Mouse (Mus musculus) embryonic fibroblast, embryonic 13.5 days (primary cell): ENCODE measurements at regions not wholly inside any gene's neighbourhood (a gene's known extent, or its start where the extent isn't known, plus 50 kb on each side); places are given as distances from the start of the nearest gene placed in this dataset.

Experiments used
- H3K27ac ChIP-seq: 2 replicates; pipeline ENCODE4 v1.5.1; 2012; ENCODE audit warnings: low read length, control low read depth, inconsistent platforms; ENCODE audit not compliant: insufficient read depth
- H3K4me1 ChIP-seq: 2 replicates; pipeline ENCODE4 v1.6.1; 2011; ENCODE audit warnings: low read length; ENCODE audit not compliant: control insufficient read depth, insufficient read depth
- H3K4me3 ChIP-seq: 2 replicates; pipeline ENCODE4 v1.5.1; 2011; ENCODE audit warnings: mild to moderate bottlenecking, control low read depth, low read length; ENCODE audit not compliant: insufficient read depth
- CTCF ChIP-seq: IDR thresholded peaks from 2 replicates; pipeline ENCODE4 v1.5.1; 2011; ENCODE audit warnings: mild to moderate bottlenecking, control low read depth, low read length, moderate library complexity, borderline replicate concordance; ENCODE audit not compliant: insufficient read depth
- POLR2A ChIP-seq: IDR thresholded peaks from 2 replicates; pipeline ENCODE4 v1.6.1; 2011; ENCODE audit warnings: low read depth, mild to moderate bottlenecking, control low read depth, low read length, moderate library complexity

- no peak for TF ChIP-seq CTCF
- no peak for TF ChIP-seq POLR2A
- H3K4me1 ChIP-seq, result no peaks in the 10 kb centered on the region
Measured at GRCm38 (mm10) chr8:102575523-102575922, 209.9 kb downstream of the Cdh11 start.

DNA sequence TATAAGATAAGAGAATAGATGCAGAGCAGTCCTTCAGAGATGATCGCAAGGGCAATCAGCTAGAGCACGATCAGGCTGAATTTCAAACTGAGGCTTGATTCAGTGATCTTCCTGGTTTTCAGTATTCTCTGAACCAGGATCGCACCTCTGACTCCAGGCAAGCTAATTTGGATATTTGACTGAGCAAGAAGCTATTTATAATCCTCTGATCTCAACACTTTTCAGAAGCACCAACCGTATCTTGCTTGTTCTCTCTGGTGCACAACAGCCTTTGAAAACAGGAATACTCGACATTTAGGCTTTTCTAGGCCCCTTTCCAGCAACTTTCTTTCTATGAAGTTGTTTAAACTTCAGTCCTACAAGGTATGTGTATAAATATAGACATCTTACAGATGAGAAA lies 217.7 kb downstream of the Cdh11 start:
- Histone ChIP-seq H3K4me1 (no peaks in the 10 kb centered on the region), H3K27ac (no peak overlapping the region)
- TF ChIP-seq CTCF, result no peak
- no peak for TF ChIP-seq POLR2A

More at GRCm38 (mm10) chr8:102575523-102575922, 209.9 kb downstream of the Cdh11 start:
- H3K27ac ChIP-seq, result no peak overlapping the region
- no peak overlapping the region for H3K4me3 ChIP-seq

GRCm38 (mm10) chr8:102554213-102554612 lies 231.2 kb downstream of the Cdh11 start:
- H3K27ac ChIP-seq, result peak overlapping the region; percentile 94
- TF ChIP-seq CTCF, result no peak
- no peak for TF ChIP-seq POLR2A
- H3K4me1 ChIP-seq, result peaks cover 9% of the 10 kb centered on the region
- H3K4me3 ChIP-seq, result no peak overlapping the region

More for the DNA sequence above, 217.7 kb downstream of the Cdh11 start:
- no peak overlapping the region for H3K4me3 ChIP-seq

DNA sequence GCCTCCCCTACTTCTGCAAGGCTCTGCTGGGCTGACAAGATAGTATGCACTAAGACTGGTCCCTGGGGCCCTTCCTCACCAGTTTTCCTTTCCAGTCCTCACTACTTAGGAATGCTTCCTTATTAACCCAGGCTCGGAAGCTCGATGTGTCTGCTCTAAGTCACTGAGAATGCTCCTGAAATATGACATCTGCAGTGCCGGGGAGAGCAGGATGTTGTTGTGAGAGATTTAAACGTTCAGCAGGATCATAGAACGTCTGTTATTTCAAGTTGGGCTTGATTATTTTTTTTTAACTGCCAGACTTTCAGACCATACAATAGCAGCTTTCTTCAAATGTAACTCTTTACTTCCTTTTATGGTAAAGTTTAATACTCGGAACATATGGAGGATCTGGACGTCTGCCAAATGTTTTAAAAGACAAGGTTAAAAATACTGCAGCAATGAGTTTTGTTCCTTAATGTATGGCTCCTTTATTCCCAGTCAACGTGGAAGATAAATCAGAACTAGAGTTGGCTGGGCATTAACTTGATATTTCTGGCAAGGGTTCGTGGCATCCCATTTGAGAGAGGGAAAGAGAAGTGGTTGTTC lies 232.0 kb downstream of the Cdh11 start:
- no peak for TF ChIP-seq CTCF
- no peak for TF ChIP-seq POLR2A
- H3K4me1 ChIP-seq, result peaks cover 9% of the 10 kb centered on the region
- H3K27ac ChIP-seq, result peak overlapping the region; percentile 94

DNA sequence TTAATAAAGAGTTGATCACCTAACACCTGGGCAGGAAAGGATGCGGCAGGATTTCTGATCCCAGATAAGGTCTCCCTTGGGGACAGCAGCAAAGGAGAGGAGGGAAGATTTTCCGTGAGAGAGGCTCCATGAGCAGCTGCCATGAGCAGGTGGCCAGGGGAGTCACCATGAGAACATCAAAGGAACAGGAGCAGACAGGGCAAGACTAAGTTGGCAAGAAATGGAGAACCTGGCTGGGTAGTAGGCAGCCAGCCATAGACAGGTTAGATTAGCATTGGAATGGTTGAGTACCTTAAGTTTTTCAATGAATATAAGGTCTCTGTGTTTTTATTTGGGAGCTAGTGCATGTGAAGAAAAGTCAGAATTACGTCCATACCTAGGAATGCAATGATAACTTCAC lies 246.6 kb downstream of the Cdh11 start:
- Histone ChIP-seq H3K27ac (no peak overlapping the region), H3K4me3 (no peak overlapping the region), H3K4me1 (peaks cover 2% of the 10 kb centered on the region)
- TF ChIP-seq CTCF (no peak), POLR2A (no peak)

More for the DNA sequence above, 232.0 kb downstream of the Cdh11 start:
- no peak overlapping the region for H3K4me3 ChIP-seq

DNA sequence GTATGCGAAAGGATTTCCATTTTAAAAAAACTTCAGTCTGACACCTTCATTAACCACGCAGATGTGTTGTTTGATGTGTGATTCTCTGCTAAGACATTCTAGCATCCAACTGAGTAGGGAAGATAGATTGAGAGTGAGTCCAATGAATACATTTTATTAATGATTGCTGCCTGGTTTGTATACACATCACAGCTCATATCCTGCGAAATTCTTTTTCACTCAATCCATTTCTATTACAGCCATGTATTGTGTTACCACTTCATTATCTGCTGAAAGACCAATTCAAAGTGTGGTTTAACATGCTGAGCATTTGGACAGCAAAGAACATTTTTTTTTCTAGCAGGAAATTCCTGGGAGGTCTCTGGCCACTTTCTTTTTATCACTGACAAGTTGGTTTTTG lies 247.4 kb downstream of the Cdh11 start:
- Histone ChIP-seq H3K4me3 (no peak overlapping the region), H3K27ac (no peak overlapping the region), H3K4me1 (peaks cover 2% of the 10 kb centered on the region)
- TF ChIP-seq CTCF (no peak), POLR2A (no peak)

DNA sequence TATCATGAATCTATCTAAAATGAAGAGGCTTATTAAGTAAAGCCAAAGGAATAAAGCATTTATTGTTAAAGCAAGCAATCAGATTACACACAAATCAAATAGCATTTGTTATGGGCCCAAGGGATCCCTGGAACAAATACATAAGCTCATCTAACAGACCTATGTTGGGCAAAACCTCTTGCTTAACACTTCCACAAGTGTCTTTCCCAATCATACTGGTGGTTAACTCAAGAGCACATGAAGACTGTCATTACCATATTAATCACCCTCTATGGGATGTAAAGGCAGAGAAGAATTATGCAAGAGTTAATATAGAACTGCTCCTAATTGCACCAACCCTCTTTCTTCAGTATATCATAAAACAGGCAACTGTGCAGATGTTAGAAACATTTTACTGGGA lies 267.0 kb downstream of the Cdh11 start:
- no peaks in the 10 kb centered on the region for H3K4me1 ChIP-seq
- TF ChIP-seq CTCF, result no peak
- H3K27ac ChIP-seq, result no peak overlapping the region
- no peak overlapping the region for H3K4me3 ChIP-seq

GRCm38 (mm10) chr8:102515748-102516147 lies 269.7 kb downstream of the Cdh11 start:
- no peak overlapping the region for H3K27ac ChIP-seq
- H3K4me3 ChIP-seq, result no peak overlapping the region
- no peaks in the 10 kb centered on the region for H3K4me1 ChIP-seq
- TF ChIP-seq POLR2A (no peak), CTCF (no peak)

- H3K27ac ChIP-seq, result no peak overlapping the region
Measured at GRCm38 (mm10) chr8:102514805-102515424, 270.5 kb downstream of the Cdh11 start.

GRCm38 (mm10) chr8:102500751-102501150 lies 284.7 kb downstream of the Cdh11 start:
- Histone ChIP-seq H3K4me1 (peaks cover 5% of the 10 kb centered on the region), H3K27ac (peak overlapping the region; percentile 100), H3K4me3 (no peak overlapping the region)
- TF ChIP-seq CTCF (no peak), POLR2A (no peak)

More at GRCm38 (mm10) chr8:102514805-102515424, 270.5 kb downstream of the Cdh11 start:
- TF ChIP-seq CTCF, result no peak
- TF ChIP-seq POLR2A, result no peak
- Histone ChIP-seq H3K4me3 (no peak overlapping the region), H3K4me1 (no peaks in the 10 kb centered on the region)
